Comparison of ENCODE assay signal across 13 mouse cellular contexts in genomic region chr3:88544955-88545591, GRCm38 (mm10). TPM values are rescaled to one million over a fixed set of nuclear protein-coding genes. Genes with fewer than 3 reads are reported as not detected.
DNase-seq lines count a peak whose midpoint lies in the region; ATAC-seq lines count a peak whose summit lies in the region.
"Had no signal": no experiment of that assay in that cellular context is flagged by ENCODE, and none has a peak within 500 bp of the region (broad histone marks: within the 10 kb centered on the region; RNA-seq: fewer than 3 reads in every experiment).

No protein-coding gene starts in this region.

- DNase-seq in cerebellum, postnatal 14 days: peak; percentile 33 to 37
- DNase-seq in cerebellum, adult 8-10 months: no peak
- DNase-seq in A20 (ENCODE audit: low read depth, low spot score): peak; percentile 85
- DNase-seq in cerebellum, adult 11 months: no peak
- DNase-seq: adrenal gland, adult 8-10 months; left cerebral cortex, postnatal 4 days; lung, adult 2 months had no signal

- ATAC-seq in kidney, embryonic 16.5 days (ENCODE audit: low FRiP score, low TSS enrichment): no peak
- no peak for ATAC-seq in kidney, embryonic 14.5 days (ENCODE audit: low FRiP score, low TSS enrichment)
- peak; percentile 68 for ATAC-seq in granulocyte monocyte progenitor cell, adult 5-6 weeks (replicated peaks; ENCODE audit: poor library complexity, severe bottlenecking)
- ATAC-seq in activated CD4-positive, CD25-positive, alpha-beta regulatory T cell, adult 4 months: no peak

- no peak overlapping the region for H3K4me3 ChIP-seq in kidney, embryonic 16.5 days (ENCODE audit: low read length)
- no peak overlapping the region for H3K4me3 ChIP-seq in kidney, embryonic 14.5 days (ENCODE audit: low read length)

- H3K9me3 ChIP-seq in kidney, embryonic 16.5 days (ENCODE audit: low read length): no peaks in the 10 kb centered on the region
- no peaks in the 10 kb centered on the region for H3K9me3 ChIP-seq in kidney, embryonic 14.5 days (ENCODE audit: control insufficient read depth, low read length)

- 51% methylated on average over 20 of the region's 20 CpGs for WGBS in kidney, embryonic 16.5 days
- 53% methylated on average over 20 of the region's 20 CpGs for WGBS in kidney, embryonic 14.5 days

- no peak overlapping the region for H3K4me2 ChIP-seq in kidney, embryonic 16.5 days (replicated peaks; ENCODE audit: low read depth, low read length)
- no peak overlapping the region for H3K4me2 ChIP-seq in kidney, embryonic 14.5 days (replicated peaks; ENCODE audit: low read depth, low read length)

- H3K4me1 ChIP-seq in kidney, embryonic 16.5 days (ENCODE audit: insufficient read depth, low read length): peaks cover 9% of the 10 kb centered on the region; the same call in 1 of the 2 replicates
- H3K4me1 ChIP-seq in kidney, embryonic 14.5 days (ENCODE audit: control insufficient read depth, insufficient read depth, low read length): 0 out of 2 replicates have a peak, but pooled peaks cover under 1% of the 10 kb centered on the region

- peak overlapping the region; percentile 33; the same call in 1 of the 2 replicates for H3K9ac ChIP-seq in kidney, embryonic 16.5 days (replicated peaks; ENCODE audit: low read length)
- H3K9ac ChIP-seq in kidney, embryonic 14.5 days (ENCODE audit: low read depth, low read length): no peak overlapping the region

- no peaks in the 10 kb centered on the region for H3K27me3 ChIP-seq in kidney, embryonic 16.5 days (ENCODE audit: insufficient read depth, low read length)
- H3K27me3 ChIP-seq in kidney, embryonic 14.5 days (ENCODE audit: control insufficient read depth, insufficient read depth, low read length): no peaks in the 10 kb centered on the region
- H3K27me3 ChIP-seq: Patski had no signal

- peaks cover 4% of the 10 kb centered on the region; the same call in 1 of the 2 replicates for H3K36me3 ChIP-seq in kidney, embryonic 16.5 days (ENCODE audit: insufficient read depth, low read length)
- H3K36me3 ChIP-seq in kidney, embryonic 14.5 days (ENCODE audit: control insufficient read depth, insufficient read depth, low read length): peaks cover 10% of the 10 kb centered on the region

- H3K27ac ChIP-seq in kidney, embryonic 16.5 days (ENCODE audit: low read length): no peak overlapping the region
- H3K27ac ChIP-seq in kidney, embryonic 14.5 days (ENCODE audit: low read depth, low read length): no peak overlapping the region

RNA-seq across cellular contexts. Expression of gene Rab25, which starts 3.0 kb away (rescaled TPM):
- polyA plus RNA-seq in kidney, embryonic 16.5 days (2015; fragmentation: Nextera tagmentation; extraction: Ambion mirVana): 17.3 and 23.9 TPM in 2 replicates
- polyA plus RNA-seq in kidney, embryonic 14.5 days (2014; fragmentation: Nextera tagmentation; extraction: Ambion mirVana): 14.2 and 16.7 TPM in 2 replicates
- total RNA-seq in granulocyte monocyte progenitor cell, adult 5-6 weeks (2014; fragmentation: Nextera tagmentation): 1.0 and 1.2 TPM in 2 replicates
- not detected in 2 replicates for total RNA-seq in granulocyte monocyte progenitor cell, adult 5-6 weeks (2017)
- polyA plus RNA-seq in activated CD4-positive, CD25-positive, alpha-beta regulatory T cell, adult 4 months (2017; shearing (Covaris generic)): not detected
- total RNA-seq: adrenal gland, adult 8-10 months; heart, adult 8-10 months had no signal

RNA-seq across cellular contexts. Expression of gene Lamtor2, which starts 7.8 kb away (rescaled TPM):
- polyA plus RNA-seq in kidney, embryonic 16.5 days (2015; fragmentation: Nextera tagmentation; extraction: Ambion mirVana): 189 and 207 TPM in 2 replicates
- polyA plus RNA-seq in kidney, embryonic 14.5 days (2014; fragmentation: Nextera tagmentation; extraction: Ambion mirVana): 81.7 and 165 TPM in 2 replicates
- 60.7 and 74.3 TPM in 2 replicates for total RNA-seq in granulocyte monocyte progenitor cell, adult 5-6 weeks (2014; fragmentation: Nextera tagmentation)
- total RNA-seq in granulocyte monocyte progenitor cell, adult 5-6 weeks (2017): 102 and 122 TPM in 2 replicates
- 100 to 1,000 TPM; 132 to 197 TPM for polyA plus RNA-seq in activated CD4-positive, CD25-positive, alpha-beta regulatory T cell, adult 4 months (2017; shearing (Covaris generic))

RNA-seq across cellular contexts. Expression of gene Ubqln4, which starts 8.5 kb away (rescaled TPM):
- polyA plus RNA-seq in kidney, embryonic 16.5 days (2015; fragmentation: Nextera tagmentation; extraction: Ambion mirVana): 52.7 and 57.8 TPM in 2 replicates
- polyA plus RNA-seq in kidney, embryonic 14.5 days (2014; fragmentation: Nextera tagmentation; extraction: Ambion mirVana): 51.4 and 73.4 TPM in 2 replicates
- total RNA-seq in granulocyte monocyte progenitor cell, adult 5-6 weeks (2014; fragmentation: Nextera tagmentation): 64.7 and 67.9 TPM in 2 replicates
- 37.9 and 39.6 TPM in 2 replicates for total RNA-seq in granulocyte monocyte progenitor cell, adult 5-6 weeks (2017)
- polyA plus RNA-seq in activated CD4-positive, CD25-positive, alpha-beta regulatory T cell, adult 4 months (2017; shearing (Covaris generic)): 10 to 100 TPM; 10.9 to 14.0 TPM

RNA-seq across cellular contexts. Expression of gene Mex3a, which starts 12.9 kb away (rescaled TPM):
- polyA plus RNA-seq in kidney, embryonic 16.5 days (2015; fragmentation: Nextera tagmentation; extraction: Ambion mirVana): 18.6 and 20.7 TPM in 2 replicates
- 31.6 and 32.2 TPM in 2 replicates for polyA plus RNA-seq in kidney, embryonic 14.5 days (2014; fragmentation: Nextera tagmentation; extraction: Ambion mirVana)
- 3.8 and 5.1 TPM in 2 replicates for total RNA-seq in granulocyte monocyte progenitor cell, adult 5-6 weeks (2014; fragmentation: Nextera tagmentation)
- 1.7 and 2.5 TPM in 2 replicates for total RNA-seq in granulocyte monocyte progenitor cell, adult 5-6 weeks (2017)
- under 1 TPM; 0.10 to 0.81 TPM for polyA plus RNA-seq in activated CD4-positive, CD25-positive, alpha-beta regulatory T cell, adult 4 months (2017; shearing (Covaris generic))

RNA-seq across cellular contexts. Expression of gene Ssr2, which starts 30.6 kb away (rescaled TPM):
- 269 and 323 TPM in 2 replicates for polyA plus RNA-seq in kidney, embryonic 16.5 days (2015; fragmentation: Nextera tagmentation; extraction: Ambion mirVana)
- 260 and 303 TPM in 2 replicates for polyA plus RNA-seq in kidney, embryonic 14.5 days (2014; fragmentation: Nextera tagmentation; extraction: Ambion mirVana)
- 401 and 434 TPM in 2 replicates for total RNA-seq in granulocyte monocyte progenitor cell, adult 5-6 weeks (2014; fragmentation: Nextera tagmentation)
- 225 and 243 TPM in 2 replicates for total RNA-seq in granulocyte monocyte progenitor cell, adult 5-6 weeks (2017)
- 100 to 1,000 TPM; 163 to 193 TPM for polyA plus RNA-seq in activated CD4-positive, CD25-positive, alpha-beta regulatory T cell, adult 4 months (2017; shearing (Covaris generic))

Comparison
In these comparisons a context has a peak if more than half of its experiments do, and no peak if none do; other contexts are left out.
1. DNase-seq: peak in cerebellum, postnatal 14 days (2 of 2) and A20 (single experiment); none in cerebellum, adult 8-10 months (single experiment) and cerebellum, adult 11 months (single experiment).
2. RNA of gene Rab25, which starts 3.0 kb away (polyA plus RNA-seq): 17.3 to 23.9 TPM in kidney, embryonic 16.5 days and 14.2 to 16.7 TPM in kidney, embryonic 14.5 days; not detected in activated CD4-positive, CD25-positive, alpha-beta regulatory T cell, adult 4 months; every median in the first group is over 10 times any median in the second.